Mouse (Mus musculus) heart, postnatal 0 days (tissue): ENCODE results near the gene Elfn2.

Experiments
- CTCF ChIP-seq: IDR thresholded peaks from 2 replicates; pipeline ENCODE4 v1.5.1; 2016; ENCODE audit warnings: antibody characterized with exemption, control low read depth, low read depth
- EP300 ChIP-seq: IDR thresholded peaks from 2 replicates; pipeline ENCODE4 v1.6.1; 2016; ENCODE audit warnings: antibody characterized with exemption, low read depth

DNA sequence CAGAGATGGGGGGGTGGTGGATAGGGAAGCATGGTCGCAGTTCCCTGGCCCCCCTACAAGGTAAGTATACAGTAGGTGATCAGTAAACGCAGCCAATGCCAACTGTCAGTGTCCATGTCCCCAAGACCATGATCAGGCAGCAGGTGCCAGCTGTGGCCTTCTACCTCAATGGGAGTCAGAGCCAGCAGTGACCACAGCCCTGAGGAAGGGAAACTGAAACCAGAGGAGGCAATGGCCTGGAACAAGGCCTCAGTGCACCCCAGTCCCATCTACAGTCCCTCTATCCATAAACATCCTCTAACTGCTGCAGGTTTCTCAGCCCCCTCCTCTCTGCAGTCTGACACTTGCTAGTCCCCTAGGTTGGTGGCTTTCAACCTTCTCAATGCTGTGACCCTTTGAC is 27.9 kb downstream of the Elfn2 start:
- no peak for TF ChIP-seq CTCF
- no peak for TF ChIP-seq EP300
